Mouse (Mus musculus) embryonic facial prominence, embryonic 13.5 days (tissue): Measurements from ENCODE around the gene Wdr43. TPM values are rescaled to one million over a fixed set of nuclear protein-coding genes. Genes with fewer than 3 reads are reported as not detected.

Source experiments
- ATAC-seq: fragments of 200-750 bp; cut with Nextera tagmentation; 2 replicates; pipeline ENCODE4 v1.8.0; 2017; ENCODE audit warnings: low read depth; ENCODE audit not compliant: insufficient number of reproducible peaks, insufficient read depth, low FRiP score, low TSS enrichment
- H3K27ac ChIP-seq: fragments of 300-500 bp; sonication (generic); 2 replicates; pipeline ENCODE4 v1.5.1; 2015; ENCODE audit warnings: moderate library complexity, mild to moderate bottlenecking, inconsistent platforms
- H3K27me3 ChIP-seq: fragments of 300-500 bp; sonication (generic); 2 replicates; pipeline ENCODE4 v1.6.1; 2015; ENCODE audit warnings: mild to moderate bottlenecking, inconsistent platforms
- H3K36me3 ChIP-seq: fragments of 300-500 bp; sonication (generic); 2 replicates; pipeline ENCODE4 v1.6.1; 2015; ENCODE audit warnings: mild to moderate bottlenecking, inconsistent platforms
- H3K4me1 ChIP-seq: fragments of 300-500 bp; sonication (generic); 2 replicates; pipeline ENCODE4 v1.6.1; 2015; ENCODE audit warnings: inconsistent platforms
- H3K4me2 ChIP-seq: fragments of 300-500 bp; sonication (generic); 2 replicates; pipeline ENCODE4 v1.6.1; 2015; ENCODE audit warnings: moderate library complexity, mild to moderate bottlenecking, inconsistent platforms
- H3K4me3 ChIP-seq: fragments of 300-500 bp; sonication (generic); 2 replicates; pipeline ENCODE4 v1.5.1; 2015; ENCODE audit warnings: mild to moderate bottlenecking, inconsistent platforms
- H3K9ac ChIP-seq: fragments of 300-500 bp; sonication (generic); 2 replicates; pipeline ENCODE4 v1.6.1; 2015; ENCODE audit warnings: mild to moderate bottlenecking, inconsistent platforms
- H3K9me3 ChIP-seq: fragments of 300-500 bp; sonication (generic); 2 replicates; pipeline ENCODE4 v1.6.1; 2016; ENCODE audit warnings: inconsistent platforms
- WGBS: fragments of 180-500 bp; shearing (Covaris S2); methylation state at CpG from one replicate; pipeline ENCODE4 v1.1.7; 2015; ENCODE audit warnings: mixed read lengths; 5-methylcytosine and 5-hydroxymethylcytosine counted together
- polyA plus RNA-seq: library from polyadenylated mRNA; unstranded; fragments of >200 nt; fragmentation: Nextera tagmentation; extraction: Ambion mirVana; gene quantifications from 2 replicates; pipeline ENCODE4 v1.2.1, GENCODE M21; 2015

Gene Wdr43
- polyA plus RNA-seq, 1 experiment from 2014 or later = 77.4 TPM

DNA sequence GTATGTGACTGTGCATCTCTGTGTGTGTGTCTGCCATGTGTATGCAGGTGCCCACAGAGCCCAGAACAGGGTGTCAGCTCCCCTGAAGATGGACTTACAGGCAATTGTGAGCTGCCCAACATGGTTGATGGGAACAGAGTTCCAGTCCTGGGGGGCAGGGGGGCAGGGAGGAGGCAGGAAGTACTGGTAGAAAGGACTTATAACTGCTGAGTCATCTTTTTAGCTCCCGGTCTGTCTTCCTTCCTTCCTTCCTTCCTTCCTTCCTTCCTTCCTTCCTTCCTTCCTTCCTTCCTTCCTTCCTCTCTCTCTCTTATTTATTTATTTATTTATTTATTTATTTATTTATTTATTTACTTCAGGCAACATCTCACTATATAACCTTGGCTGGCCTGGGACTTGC is 48.5 kb downstream of the Wdr43 start:
- Histone ChIP-seq H3K4me2 (no peak overlapping the region), H3K27me3 (no peaks in the 10 kb centered on the region), H3K36me3 (no peaks in the 10 kb centered on the region), H3K9me3 (no peaks in the 10 kb centered on the region), H3K4me1 (peaks cover 4% of the 10 kb centered on the region; the same call in 1 of the 2 replicates), H3K27ac (no peak overlapping the region), H3K4me3 (no peak overlapping the region), H3K9ac (no peak overlapping the region)
- 63% methylated on average over 1 of the region's 1 CpGs for WGBS
- no peak for ATAC-seq

DNA sequence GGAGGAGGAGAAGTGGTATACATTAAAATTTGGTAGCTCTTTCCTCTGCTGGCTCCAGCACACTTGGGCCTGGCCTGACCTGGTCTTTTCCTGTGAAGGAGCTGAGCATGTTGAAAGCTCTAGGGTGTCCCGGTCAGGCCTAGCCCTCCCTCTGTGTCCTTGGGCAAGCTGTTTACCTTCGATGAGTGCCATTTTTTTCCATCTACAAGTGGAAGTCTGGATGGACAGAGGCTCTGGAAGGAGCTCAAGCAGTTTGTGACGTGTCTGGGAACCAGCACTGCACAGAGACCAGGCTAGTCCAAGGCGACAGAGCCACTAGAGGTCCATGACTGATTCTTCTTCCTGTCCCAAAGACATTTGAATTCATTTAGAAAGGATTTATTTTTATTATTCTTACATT is 49.5 kb downstream of the Wdr43 start:
- Histone ChIP-seq H3K4me2 (no peak overlapping the region), H3K36me3 (no peaks in the 10 kb centered on the region), H3K27ac (no peak overlapping the region), H3K4me3 (no peak overlapping the region), H3K27me3 (no peaks in the 10 kb centered on the region), H3K9me3 (no peaks in the 10 kb centered on the region), H3K4me1 (peaks cover 4% of the 10 kb centered on the region; the same call in 1 of the 2 replicates), H3K9ac (no peak overlapping the region)
- no peak for ATAC-seq
- 89% methylated on average over 4 of the region's 4 CpGs for WGBS

DNA sequence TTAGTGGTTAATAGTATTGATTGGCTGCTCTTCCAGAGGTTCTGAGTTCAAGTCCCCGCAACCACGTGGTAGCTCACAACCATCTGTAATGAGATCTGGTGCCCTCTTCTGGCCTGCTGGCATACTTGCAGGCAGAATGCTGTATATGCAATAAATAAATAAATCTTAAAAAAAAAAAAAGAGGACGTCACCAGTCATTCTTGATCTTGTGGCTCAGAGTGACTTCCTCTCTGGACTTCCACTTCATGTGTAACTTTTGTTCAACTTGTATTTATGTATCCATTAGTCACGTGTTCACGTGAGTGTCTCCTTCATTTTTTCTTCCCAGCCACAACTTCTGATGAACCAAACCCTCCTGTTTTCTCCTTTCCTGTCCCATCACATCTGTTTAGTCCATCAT is 53.8 kb downstream of the Wdr43 start:
- no peak for ATAC-seq
- WGBS = 84% methylated on average over 5 of the region's 5 CpGs

DNA sequence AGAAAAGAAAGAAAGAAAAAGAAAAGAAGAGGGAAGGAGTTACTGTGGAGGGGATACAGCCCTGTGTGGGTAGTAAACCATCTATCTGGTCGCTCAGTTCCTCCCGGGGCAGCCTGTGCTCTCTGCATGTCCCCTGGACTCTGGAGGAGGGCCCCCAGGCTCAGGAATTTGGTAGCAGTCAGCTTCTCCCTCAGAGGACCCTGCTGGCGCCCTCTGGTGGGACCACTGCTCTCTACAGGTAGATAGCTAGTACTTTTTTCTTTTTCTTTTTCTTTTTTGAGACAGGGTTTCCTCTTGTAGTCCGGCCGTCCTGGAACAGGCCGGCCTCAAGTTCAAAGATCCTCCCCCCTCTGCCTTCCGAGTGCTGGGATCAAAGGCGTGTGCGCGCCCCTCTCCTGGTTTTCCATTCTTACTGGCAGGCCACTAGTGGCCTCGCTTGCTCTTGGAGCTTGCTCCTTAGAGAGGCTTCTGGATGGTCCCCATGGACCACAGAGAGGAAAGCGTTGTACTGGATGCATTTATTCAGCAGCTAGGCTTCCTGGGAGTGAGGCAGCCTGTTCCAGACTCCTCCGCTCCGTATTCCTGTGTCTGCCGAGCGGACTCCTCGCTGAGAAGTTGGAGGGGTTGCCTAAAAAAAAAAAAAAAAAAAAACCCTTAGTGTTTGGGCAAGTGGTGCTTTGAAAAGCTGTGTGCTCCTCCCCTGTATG is 56.3 kb downstream of the Wdr43 start:
- Histone ChIP-seq H3K36me3 (no peaks in the 10 kb centered on the region), H3K4me3 (no peak overlapping the region)

More for the DNA sequence above, 53.8 kb downstream of the Wdr43 start:
- H3K4me2 ChIP-seq = no peak overlapping the region
- no peaks in the 10 kb centered on the region for H3K9me3 ChIP-seq
- 0 out of 2 replicates have a peak, but pooled peaks cover 6% of the 10 kb centered on the region for H3K4me1 ChIP-seq
- no peaks in the 10 kb centered on the region for H3K36me3 ChIP-seq
- H3K27ac ChIP-seq = no peak overlapping the region
- H3K4me3 ChIP-seq = no peak overlapping the region
- no peak overlapping the region for H3K9ac ChIP-seq
- H3K27me3 ChIP-seq = no peaks in the 10 kb centered on the region

DNA sequence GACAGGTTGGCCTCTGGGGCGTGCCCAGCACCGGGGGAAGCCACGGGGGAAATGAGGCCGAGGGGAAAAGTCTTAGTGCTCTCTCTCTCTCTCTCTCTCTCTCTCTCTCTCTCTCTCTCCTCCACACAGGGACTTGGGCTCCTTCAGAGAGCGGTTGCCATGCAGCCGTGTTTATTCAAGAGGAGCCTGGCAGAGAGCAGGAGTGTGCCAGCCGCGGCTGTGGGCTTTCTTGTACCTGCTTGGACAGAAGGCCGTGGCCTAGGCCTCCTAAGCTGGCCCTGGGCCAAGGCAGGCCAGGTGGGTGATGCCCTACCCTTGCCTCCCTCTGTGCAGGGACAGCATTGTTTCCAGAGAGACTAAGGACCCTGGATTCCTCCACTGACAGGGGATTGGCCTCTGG is 57.4 kb downstream of the Wdr43 start, which contains the start of gene Togaram2:
Gene Togaram2, plus strand, starts transcription at position 170 of the 400 bp plus-strand sequence.
- ATAC-seq = no peak

More for the DNA sequence above, 56.3 kb downstream of the Wdr43 start:
- H3K4me1 ChIP-seq = 0 out of 2 replicates have a peak, but pooled peaks cover 6% of the 10 kb centered on the region
- H3K4me2 ChIP-seq = no peak overlapping the region
- WGBS = 53% methylated on average over 17 of the region's 17 CpGs
- no peaks in the 10 kb centered on the region for H3K9me3 ChIP-seq
- ATAC-seq = no peak
- H3K27me3 ChIP-seq = no peaks in the 10 kb centered on the region
- no peak overlapping the region for H3K9ac ChIP-seq
- H3K27ac ChIP-seq = no peak overlapping the region

DNA sequence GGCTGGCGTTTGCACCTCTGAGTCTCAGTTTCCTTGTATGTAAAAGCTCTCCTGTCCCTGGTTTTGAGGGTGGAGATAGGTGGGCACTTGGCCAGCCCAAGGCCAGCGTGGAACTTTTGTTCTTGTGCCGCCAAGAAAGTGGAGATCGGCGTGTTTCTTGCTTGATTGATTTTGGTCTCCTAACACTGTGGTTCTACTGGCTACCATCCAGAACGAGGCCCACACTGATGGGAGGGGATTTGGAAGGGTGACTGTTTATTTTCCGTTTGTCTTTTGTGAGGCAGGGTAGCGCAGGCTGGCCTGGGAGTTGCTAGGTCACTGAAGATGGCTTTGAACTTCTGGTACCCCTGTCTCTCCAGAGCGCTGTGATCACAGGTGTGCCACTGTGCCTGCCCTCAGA is 58.2 kb downstream of the Wdr43 start:
- Histone ChIP-seq H3K4me2 (no peak overlapping the region), H3K9me3 (no peaks in the 10 kb centered on the region), H3K27ac (no peak overlapping the region), H3K36me3 (no peaks in the 10 kb centered on the region), H3K4me1 (0 out of 2 replicates have a peak, but pooled peaks cover 6% of the 10 kb centered on the region), H3K9ac (no peak overlapping the region), H3K4me3 (no peak overlapping the region), H3K27me3 (no peaks in the 10 kb centered on the region)
- ATAC-seq = no peak
- 70% methylated on average over 9 of the region's 9 CpGs for WGBS

More for the DNA sequence above, 57.4 kb downstream of the Wdr43 start, which contains the start of gene Togaram2:
- H3K4me2 ChIP-seq = no peak within 1 kb of the TSS
- H3K9me3 ChIP-seq = no peaks in the 10 kb centered on the region
- no peaks in the 10 kb centered on the region for H3K36me3 ChIP-seq
- no peak within 1 kb of the TSS for H3K9ac ChIP-seq
- no peak within 1 kb of the TSS for H3K27ac ChIP-seq
- 0 out of 2 replicates have a peak, but pooled peaks cover 6% of the 10 kb centered on the region for H3K4me1 ChIP-seq
- no peaks in the 10 kb centered on the region for H3K27me3 ChIP-seq
- WGBS = 61% methylated on average over 9 of the region's 9 CpGs
- no peak within 1 kb of the TSS for H3K4me3 ChIP-seq

DNA sequence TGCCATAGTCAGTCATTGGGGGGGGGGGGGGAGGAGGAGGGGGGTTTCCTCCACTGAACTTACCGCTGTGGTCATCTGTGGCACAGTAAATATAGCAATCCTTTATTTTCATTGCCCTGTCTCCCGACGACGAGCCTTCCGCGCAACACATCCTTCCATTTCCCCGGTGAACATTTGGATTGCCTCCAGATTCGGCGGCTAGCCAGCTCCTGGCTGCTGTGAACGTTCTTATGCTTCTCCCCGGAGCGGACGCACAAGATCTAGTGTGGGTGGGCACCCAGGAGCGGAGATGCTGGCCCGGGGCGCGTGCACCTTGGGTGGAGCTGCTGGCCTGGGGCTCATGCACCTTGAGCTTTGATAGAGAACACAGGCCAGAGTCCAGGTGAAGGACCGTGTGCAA is 59.2 kb downstream of the Wdr43 start:
- Histone ChIP-seq H3K4me3 (no peak overlapping the region), H3K4me2 (no peak overlapping the region)
- WGBS = 91% methylated on average over 18 of the region's 18 CpGs

DNA sequence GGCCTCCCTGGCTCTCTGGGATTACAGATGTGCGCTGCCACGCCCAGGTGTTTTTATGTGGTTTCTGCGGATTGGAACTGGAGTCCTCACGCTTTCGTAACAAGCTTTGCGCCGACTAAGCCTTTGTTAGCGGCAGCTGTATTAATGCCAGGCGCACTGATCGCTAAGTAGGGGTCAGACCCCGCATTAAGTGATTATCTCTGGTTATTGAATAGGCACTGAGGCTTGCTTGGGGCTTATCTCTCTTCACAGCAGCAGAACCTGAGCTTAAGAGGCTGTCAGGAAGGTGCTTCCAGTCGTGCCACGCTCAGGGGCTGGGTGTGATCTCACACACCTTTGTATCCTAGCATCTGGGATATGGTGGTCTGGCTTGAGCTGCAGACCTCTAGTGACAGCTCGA is 66.0 kb downstream of the Wdr43 start:
- 70% methylated on average over 14 of the region's 14 CpGs for WGBS
- no peak for ATAC-seq
- peaks cover 15% of the 10 kb centered on the region for H3K4me1 ChIP-seq

More for the DNA sequence above, 59.2 kb downstream of the Wdr43 start:
- Histone ChIP-seq H3K9me3 (no peaks in the 10 kb centered on the region), H3K36me3 (no peaks in the 10 kb centered on the region), H3K27me3 (no peaks in the 10 kb centered on the region), H3K4me1 (0 out of 2 replicates have a peak, but pooled peaks cover 6% of the 10 kb centered on the region), H3K9ac (no peak overlapping the region), H3K27ac (no peak overlapping the region)
- ATAC-seq = no peak

DNA sequence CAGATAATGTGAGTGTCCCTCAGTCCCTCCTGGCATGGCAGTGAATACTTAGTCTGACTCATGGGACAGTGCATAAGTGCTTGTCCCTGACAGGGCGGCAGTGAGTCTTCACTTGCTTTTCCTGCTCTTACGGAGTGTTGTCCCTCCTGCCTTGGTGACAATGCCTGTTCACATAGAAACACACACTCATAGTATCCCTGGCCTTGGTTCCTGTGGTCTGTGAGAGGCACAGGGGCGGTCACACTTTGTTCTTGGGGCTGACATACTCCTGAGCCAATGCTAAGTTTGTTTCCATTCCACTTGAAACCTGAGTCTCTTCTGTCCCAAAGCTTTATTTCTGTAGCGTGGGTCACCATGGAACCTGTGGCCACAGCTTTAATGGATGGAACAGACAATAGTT is 66.7 kb downstream of the Wdr43 start:
- H3K36me3 ChIP-seq = no peaks in the 10 kb centered on the region
- H3K4me3 ChIP-seq = no peak overlapping the region
- no peaks in the 10 kb centered on the region for H3K27me3 ChIP-seq
- no peaks in the 10 kb centered on the region for H3K9me3 ChIP-seq
- no peak for ATAC-seq
- WGBS = 80% methylated on average over 4 of the region's 4 CpGs
- no peak overlapping the region for H3K27ac ChIP-seq
- H3K9ac ChIP-seq = no peak overlapping the region
- H3K4me1 ChIP-seq = peaks cover 15% of the 10 kb centered on the region
- H3K4me2 ChIP-seq = no peak overlapping the region

More for the DNA sequence above, 66.0 kb downstream of the Wdr43 start:
- Histone ChIP-seq H3K36me3 (no peaks in the 10 kb centered on the region), H3K27me3 (no peaks in the 10 kb centered on the region), H3K27ac (no peak overlapping the region), H3K9ac (no peak overlapping the region), H3K9me3 (no peaks in the 10 kb centered on the region), H3K4me2 (no peak overlapping the region), H3K4me3 (no peak overlapping the region)

DNA sequence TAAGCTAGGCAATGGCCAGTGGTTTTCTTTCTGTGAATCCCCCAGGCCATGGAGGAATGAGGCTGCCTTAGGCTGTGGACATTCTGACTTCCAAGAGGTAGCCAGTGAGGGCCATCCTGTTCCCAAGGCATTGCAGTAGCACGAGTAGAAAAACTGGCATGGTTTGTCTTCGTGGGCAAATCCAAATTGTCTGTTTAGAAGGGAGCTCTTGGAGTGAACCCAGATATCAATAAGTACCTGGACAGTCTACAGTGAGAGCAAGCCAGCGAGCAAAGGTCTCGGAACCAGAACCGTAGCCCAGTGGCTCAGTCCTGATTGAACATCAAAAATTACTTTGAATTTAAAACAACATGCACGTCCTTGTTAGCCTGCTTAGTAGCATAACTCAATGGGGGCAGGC is 67.6 kb downstream of the Wdr43 start:
- Histone ChIP-seq H3K36me3 (no peaks in the 10 kb centered on the region), H3K9me3 (no peaks in the 10 kb centered on the region), H3K27me3 (no peaks in the 10 kb centered on the region), H3K27ac (no peak overlapping the region), H3K4me2 (no peak overlapping the region), H3K4me3 (no peak overlapping the region), H3K9ac (no peak overlapping the region), H3K4me1 (peaks cover 15% of the 10 kb centered on the region)
- 88% methylated on average over 6 of the region's 6 CpGs for WGBS
- ATAC-seq = no peak

DNA sequence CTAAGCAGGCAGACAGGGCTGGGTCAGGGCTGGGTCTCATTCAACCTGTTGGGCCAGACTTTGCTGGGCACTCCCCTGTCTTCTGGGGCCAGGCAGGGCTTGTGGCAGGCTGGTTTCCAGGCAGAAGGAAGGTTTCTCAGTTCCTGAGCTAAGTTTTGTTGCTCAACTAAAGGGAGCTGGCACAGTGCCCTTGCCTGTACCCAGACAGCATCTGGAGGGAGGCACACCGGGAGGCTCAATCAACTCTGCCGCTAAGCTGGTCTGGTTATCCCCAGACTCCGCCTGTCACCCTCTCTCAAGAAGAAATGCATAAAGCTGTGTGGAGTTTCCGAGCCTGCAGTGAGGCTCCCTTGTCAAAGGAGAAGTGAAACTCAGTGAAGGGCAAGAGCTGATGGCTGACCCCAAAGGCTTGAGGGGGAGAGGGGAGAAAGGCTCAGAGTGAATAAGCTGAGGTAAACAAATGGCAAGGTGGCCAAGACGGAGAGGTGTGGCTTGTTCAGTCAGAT is 68.5 kb downstream of the Wdr43 start:
- Histone ChIP-seq H3K27ac (peak overlapping the region; percentile 40; the same call in 1 of the 2 replicates), H3K4me3 (no peak overlapping the region), H3K36me3 (no peaks in the 10 kb centered on the region), H3K4me2 (no peak overlapping the region), H3K4me1 (peaks cover 15% of the 10 kb centered on the region), H3K9me3 (no peaks in the 10 kb centered on the region), H3K27me3 (no peaks in the 10 kb centered on the region), H3K9ac (no peak overlapping the region)
- 35% methylated on average over 5 of the region's 5 CpGs for WGBS
- ATAC-seq = no peak

DNA sequence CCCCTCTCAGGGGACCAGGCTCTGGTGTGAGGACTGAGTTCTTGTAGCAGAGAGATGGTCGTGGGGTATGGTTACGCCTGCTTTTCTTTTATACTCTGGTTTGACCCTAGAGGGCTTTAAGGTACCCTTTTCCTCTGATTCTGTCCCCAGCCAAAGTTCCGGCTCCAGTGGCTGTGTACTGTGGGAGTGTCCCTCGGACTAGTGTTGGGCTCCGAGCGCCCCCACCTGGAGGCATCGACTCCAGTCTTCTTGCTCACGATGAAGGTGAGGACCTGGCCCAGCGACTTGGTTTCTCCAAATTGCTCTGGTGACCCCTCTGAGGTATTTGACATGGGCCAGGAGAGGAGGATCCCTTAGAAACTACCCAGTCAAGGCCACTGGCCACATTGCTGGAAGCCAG is 71.7 kb downstream of the Wdr43 start:
- Histone ChIP-seq H3K36me3 (no peaks in the 10 kb centered on the region), H3K4me1 (peaks cover 9% of the 10 kb centered on the region), H3K27ac (no peak overlapping the region), H3K9ac (no peak overlapping the region), H3K4me2 (no peak overlapping the region), H3K27me3 (no peaks in the 10 kb centered on the region), H3K9me3 (no peaks in the 10 kb centered on the region), H3K4me3 (no peak overlapping the region)
- ATAC-seq = no peak
- 64% methylated on average over 9 of the region's 9 CpGs for WGBS
